Mouse (Mus musculus): Measurements from ENCODE around the gene Zbtb20.

Zbtb20 gene

DNA sequence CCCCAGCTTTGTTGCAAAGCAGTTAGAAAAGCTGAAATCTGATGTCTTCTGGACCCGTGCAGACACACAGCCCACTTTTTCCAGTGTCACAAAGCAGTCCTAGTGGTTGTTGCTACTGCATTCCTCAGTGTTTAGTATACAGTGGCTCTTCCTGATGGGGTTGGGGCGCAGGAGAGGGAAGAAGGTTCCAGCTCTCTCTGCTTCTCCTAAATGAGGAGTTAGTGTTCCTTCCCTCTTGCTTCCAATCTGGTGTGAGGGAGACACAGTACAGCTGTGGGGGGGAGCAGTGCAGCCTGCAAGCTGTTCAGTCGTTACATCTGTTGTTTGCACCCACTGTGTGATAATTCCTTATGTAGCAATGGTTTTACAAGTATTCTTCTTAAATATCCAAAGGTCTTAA, 415.7 kb downstream of the Zbtb20 start:
- no peak for DNase-seq (ENCODE audit: low read depth, low spot score)

DNA sequence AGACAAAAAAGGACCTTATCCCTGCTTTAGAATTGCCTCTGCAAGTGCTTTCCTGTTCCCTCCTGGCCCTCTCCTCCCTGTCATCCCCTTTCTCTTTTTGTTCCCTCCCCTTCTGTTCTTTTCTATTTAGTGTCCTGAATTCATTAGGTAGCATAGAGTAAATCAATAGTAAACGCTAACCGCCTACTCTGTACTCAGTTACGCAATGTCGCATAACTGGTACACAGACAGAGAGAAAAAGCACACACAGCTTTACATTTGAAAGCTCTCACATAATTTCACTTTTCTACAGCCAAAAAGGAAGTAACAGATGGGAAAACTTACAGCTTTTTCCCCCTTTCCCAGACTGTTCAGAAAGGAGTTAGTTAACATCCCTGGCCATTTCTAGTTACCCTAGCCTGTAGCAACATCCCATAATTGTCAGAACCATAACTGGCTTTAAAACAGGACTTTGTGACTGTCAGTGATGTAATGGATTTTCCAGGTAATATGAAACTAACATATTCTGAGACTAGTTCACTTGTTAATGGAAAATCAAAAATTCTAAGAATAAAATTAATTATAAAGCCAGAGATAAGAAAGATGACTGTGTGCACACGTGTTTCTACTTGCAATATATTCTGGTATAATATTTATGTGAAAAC, 422.4 kb downstream of the Zbtb20 start:
- DNase-seq (ENCODE audit: low read depth, low spot score), result no peak

DNA sequence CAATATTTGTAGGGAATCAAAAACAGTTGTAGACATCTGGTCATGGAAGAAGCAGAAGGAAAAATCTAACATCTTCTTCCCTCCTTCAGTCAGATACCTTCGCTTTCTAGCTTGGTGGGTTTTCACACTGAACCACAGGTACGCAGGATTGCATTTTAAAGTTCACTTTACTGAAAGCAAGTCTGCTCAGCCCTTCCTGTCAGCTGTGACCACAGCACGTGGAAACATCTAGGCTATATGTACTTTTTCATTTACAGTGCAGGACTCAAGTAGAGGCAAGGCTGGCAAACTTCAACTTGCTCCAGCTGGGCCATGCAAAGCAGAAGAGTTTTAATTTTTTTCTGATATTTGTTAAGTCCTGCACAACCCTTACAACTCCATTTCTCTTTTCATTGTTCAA, 424.7 kb downstream of the Zbtb20 start:
- DNase-seq (ENCODE audit: low read depth, low spot score), result no peak

DNA sequence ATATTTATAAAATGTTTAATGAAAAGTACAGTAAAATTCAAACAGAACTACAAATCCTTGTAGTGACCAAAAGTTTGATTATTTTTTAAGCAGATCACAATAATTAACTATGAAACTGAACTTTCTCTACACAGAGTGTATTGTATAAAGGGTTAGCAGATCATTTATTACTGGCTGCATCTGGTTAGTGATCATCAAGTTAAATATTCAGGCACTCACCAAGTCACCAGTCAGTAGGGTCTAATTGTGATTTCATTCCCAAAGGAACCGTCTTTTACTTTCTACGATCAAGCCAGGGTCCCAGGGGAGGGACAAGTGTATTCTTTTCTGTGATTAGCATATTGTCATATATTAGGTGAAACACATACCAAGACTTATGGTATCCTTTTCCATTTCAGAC, 426.5 kb downstream of the Zbtb20 start:
- no peak for DNase-seq (ENCODE audit: low read depth, low spot score)

DNA sequence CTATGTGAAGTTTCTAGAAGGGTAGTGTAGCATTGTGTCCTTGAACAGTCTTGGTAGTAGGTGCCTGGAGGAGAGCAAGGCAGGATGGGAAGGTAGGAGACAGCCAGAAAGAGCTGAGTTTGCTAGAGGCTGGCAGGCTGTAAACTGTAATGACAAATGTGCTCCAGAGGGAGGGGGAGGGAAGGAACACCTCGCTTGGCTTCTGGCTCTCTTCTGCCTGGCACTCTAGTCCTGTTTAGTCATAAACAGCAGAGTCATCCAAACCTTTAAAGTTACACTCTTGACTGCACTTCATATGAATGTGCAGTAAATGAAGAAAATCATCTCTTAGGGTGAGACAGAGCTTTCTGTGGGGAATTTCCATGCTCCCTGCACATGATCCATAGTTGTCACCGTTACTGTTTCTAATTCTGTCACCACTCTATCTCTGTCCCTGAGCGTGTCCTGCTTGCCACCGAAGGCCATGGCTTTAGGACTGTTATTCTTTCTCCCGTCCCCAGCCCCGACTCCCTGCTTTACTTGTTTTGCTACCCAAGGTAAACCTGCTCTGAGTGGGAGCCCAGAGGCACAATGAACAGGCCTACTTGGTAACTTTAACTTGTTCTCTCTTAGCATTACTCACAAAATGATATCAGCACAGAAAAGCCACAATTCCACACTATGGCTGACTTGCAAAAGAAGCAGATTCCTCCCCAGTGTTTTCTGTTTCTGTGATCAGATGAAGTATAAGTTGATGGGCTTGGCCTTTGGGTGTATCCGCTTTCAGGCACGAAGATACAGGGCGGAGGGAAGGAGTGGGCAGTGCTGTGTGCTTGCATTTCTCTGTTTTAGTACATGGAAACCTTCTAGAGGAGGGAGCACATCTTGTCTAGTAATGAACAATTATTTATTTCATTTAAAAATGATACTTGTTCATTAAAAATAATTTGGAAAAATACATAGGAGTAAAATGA, 427.8 kb downstream of the Zbtb20 start:
- no peak for DNase-seq (ENCODE audit: low read depth, low spot score)

DNA sequence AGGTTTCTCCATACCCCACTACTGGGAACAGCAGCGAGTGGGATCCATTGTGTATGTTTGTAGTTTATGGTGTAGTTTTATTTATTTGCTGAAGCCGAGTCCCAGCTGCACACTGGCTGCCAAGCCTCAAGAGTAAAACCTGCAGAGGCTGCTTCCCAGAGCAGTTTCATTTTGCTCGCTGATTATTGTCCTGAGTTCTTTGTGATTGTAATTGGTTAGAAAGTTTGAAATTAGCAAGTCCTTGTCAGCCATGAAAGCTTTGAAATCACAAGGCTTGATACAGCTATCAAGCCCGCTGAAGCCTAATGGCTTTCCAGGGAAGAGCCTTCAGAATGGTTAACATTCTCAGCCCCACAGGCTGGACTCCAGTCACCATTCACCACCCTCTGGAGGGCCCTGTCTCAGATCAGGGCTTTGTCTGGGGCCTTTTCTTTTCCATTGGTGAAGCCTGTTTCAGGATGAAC, 434.3 kb downstream of the Zbtb20 start:
- DNase-seq (ENCODE audit: low read depth, low spot score), result no peak

DNA sequence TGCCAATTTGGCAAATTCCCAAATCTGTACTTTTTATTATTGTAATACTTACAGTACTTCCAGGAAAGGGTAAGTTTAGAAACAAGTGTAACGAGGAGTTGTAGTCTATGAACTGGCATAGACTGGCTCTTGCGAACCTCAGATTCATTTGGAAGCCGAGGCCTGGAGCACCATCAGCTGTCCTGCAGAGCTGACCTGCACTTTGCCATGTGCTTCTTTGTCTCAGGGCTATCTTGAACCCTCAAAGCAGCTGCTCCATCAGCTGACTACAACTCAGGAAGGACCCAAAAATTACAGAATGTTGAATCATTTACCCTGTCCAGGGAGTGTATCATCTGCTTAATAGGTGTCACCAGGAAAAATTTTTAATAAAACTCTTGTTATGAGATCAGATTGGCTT, 448.3 kb downstream of the Zbtb20 start:
- DNase-seq (ENCODE audit: low read depth, low spot score), result no peak

DNA sequence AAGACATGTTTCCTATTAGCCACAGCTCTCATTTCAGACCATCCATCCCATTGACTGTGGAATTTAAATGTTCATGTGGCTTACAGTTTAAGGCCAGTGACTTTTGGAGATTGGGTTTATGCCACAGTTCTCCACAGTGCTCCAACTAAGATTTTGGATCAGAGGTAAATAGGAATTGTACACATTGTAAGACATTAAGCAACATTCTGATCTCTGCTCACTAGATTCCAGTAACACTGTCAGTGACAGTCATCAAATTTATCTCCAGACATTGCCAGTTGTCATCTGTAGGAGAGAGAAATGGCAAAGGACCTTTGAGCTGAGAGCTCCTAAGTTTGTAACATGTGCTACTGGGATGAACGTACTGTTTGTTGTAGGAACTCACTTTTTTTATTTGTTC, 452.5 kb downstream of the Zbtb20 start:
- DNase-seq (ENCODE audit: low read depth, low spot score), result no peak

DNA sequence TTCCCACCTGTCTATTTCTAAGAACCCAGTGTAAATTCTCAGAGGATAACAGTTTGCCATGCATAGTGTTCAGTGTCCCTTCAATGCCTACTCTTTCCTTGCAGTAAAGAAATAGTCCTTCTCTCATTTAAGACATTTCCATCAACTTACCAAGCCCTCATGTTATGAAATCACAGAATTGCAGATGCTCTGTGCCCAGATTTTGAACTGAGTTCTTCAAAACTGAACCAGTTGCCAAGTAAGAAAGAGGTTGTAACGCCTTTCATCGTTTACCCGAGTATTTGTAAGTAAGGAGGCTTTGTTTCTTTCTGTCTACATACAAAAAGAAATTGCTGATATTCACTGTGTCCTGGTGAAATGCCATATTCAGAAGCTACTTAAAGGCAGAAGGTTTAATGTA, 454.5 kb downstream of the Zbtb20 start:
- DNase-seq (ENCODE audit: low read depth, low spot score), result no peak

DNA sequence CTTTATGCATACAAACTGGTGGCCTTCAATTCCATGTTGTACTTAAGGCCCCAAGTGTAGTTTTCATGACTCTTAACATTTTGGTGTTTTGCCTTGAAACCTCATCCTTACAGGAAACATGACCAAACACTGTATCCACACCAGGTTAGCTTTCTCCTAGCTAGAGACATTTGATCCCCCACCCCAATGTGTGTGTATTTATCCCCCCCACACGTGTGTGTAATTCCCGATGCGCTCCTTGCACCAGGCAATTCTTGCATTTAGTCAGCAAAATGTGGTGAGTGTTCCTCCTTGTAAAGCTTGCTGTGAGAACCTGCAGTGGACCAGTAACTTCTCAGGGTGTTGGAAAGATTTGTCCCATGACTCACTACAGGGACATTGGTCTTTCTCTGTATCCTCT, 455.8 kb downstream of the Zbtb20 start:
- no peak for DNase-seq (ENCODE audit: low read depth, low spot score)

DNA sequence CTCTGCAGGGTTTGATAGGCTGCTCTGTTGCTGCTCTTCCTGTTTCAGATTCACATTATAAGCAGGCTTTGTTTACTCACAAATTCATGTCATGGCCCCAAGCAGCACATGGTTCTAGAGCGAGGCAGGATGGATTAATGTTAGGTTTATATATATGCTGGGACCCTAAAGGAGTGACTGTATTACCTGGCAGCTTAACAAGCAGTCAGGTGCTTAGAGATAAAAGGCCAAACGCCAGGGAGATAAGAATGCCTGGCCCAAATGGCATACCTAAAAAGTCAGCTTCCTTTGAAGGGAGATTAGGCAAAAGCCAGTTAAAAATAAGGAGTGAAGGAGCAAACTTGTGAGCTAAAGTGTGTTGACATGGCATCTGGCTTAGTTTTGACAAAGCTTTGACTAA, 457.1 kb downstream of the Zbtb20 start:
- no peak for DNase-seq (ENCODE audit: low read depth, low spot score)

DNA sequence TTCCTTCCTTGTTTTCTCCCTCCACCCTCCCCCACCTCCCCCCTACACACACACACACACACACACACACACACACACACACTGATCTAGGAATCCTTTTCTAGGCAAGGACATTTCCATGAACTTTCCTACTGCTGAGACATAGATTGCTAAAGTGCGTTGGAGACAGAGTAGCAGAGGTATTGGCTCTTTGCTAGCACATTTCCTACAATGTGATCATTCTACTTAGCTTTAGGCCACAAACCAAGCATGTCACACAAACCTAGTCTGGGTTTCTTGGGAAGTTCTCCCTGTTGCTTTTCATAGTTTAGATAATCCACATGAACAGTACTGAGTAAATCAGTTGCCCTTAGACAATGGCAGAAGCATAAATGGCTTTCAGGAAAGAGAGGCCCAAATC, 457.6 kb downstream of the Zbtb20 start:
- DNase-seq (ENCODE audit: low read depth, low spot score), result no peak

DNA sequence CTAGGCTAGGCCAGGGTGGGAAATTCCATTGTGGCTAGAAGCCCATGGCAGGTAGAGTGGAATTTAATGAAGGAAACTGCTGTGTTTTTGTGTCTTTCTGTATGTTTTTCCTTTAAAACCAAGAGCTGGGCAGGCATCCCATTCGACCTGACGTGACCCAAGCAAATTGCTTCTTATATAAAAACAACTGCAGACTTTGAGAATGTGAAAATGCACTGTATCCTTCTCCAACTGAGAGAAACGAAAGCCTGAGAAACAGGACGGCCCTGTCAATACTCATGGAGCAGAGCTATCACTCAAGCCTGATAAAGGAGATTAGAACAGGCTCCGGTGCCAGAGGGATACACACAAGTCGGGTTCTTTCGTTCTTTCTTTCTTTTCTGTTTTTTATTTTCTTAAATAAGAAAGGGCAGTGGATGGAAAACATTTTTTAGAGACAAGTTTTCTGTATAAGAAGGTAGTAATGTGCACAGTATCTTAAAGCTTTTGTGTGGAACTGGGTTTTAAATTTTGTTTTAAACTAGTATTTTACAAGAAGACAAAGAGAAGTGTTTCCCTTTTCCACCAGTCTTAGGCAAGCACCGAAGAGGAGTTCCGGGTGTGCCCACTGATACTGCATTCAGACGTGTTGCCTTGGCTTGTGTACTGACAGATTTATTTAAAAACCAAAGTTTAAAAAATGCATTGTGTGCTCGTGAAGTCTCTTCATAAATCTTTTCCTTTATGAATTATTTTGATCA, 458.9 kb downstream of the Zbtb20 start:
- DNase-seq (ENCODE audit: low read depth, low spot score), result no peak

DNA sequence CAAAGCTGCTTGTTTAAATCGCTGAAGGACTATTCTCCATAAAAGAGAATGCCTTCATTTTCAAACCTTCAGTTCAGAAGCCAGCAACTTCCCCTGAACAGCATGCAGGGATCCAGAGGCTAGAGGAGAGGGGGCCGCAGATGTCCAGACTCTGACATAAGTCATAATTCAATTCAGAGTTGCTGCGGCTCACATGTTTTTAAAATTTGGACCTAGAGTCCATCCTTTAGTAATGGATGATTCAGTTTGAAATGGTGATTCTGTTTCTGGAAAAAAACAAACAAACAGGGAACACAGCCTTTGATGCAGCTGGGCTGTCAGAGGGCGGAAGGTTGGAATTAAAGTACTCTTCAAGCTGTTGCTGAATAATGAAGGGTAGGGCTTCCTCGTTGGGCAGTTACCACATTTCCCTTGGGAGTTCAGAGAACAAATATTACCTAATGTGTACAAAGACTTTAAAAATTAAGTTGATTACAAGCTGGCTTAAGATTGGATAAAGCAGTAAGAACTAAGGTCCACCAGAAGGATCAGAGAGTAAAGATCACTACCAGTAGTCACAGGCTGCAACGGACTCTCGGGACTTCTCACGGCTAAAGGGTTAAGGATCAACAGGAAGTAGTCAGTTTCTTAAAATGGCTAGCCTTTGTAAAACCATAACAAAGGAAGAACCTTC, 459.6 kb downstream of the Zbtb20 start:
- no peak for DNase-seq (ENCODE audit: low read depth, low spot score)

DNA sequence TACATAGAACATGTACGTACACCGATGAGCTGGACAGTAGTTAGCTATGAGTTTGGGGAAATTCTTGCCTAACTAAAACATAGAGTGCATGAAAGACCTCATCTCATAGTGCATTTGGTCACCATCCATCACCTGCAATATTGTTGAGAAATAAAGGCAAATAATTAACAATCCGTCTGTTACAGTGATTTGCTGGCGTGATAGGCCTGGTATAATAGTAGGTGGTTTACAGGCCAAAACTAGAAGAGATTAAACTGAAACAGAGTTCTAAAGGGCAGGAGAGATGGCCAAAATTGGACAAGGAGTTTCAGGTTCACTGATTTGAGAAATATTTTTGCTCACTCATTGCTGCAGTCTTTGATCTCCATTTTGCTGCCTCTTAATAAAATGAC, 460.1 kb downstream of the Zbtb20 start:
- no peak for DNase-seq (ENCODE audit: low read depth, low spot score)

DNA sequence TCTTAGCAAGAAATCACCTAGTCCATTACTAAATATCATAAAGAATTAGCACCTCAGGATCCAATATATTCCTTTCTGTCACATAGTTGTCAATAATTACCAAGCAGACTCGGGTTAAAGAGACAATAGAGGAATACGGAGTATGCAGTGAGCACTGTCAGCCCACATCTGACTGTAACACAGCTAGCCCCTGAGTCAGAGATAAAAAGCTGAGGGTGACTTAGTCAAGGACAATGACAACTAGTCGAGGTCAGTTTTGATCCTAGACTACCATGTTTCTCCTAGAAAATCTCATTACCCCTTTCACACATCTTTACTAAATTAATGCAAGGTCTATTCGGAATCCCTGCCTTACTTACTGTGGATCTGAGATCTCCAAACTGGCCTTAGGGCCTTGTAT, 465.0 kb downstream of the Zbtb20 start:
- DNase-seq (ENCODE audit: low read depth, low spot score), result no peak

DNA sequence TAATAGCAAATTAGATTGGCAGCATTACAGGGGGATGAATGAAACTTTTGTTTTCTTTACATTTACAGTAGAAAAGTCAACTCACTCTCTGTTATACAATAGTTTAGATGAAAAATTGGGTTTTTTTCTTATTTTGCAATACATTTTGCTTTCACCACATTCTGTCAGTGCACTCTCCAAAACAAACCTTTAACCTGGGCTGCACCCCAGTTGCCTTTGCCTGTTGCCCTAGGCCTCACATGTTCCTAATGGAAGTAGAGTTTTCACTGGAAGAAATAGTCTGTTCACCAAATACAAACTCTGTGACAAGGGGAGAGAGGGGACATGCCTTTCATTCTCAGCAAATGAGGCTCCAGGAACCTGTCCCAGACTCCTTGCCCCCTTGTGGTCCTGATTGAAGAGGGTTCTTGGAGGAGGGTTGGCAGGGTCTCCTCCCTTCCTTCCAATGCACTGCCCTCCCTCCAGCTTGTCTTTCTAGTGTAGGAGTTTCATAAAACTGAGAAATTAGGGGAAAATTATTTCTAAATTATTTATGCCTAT, 466.3 kb downstream of the Zbtb20 start:
- DNase-seq (ENCODE audit: low read depth, low spot score), result no peak

DNA sequence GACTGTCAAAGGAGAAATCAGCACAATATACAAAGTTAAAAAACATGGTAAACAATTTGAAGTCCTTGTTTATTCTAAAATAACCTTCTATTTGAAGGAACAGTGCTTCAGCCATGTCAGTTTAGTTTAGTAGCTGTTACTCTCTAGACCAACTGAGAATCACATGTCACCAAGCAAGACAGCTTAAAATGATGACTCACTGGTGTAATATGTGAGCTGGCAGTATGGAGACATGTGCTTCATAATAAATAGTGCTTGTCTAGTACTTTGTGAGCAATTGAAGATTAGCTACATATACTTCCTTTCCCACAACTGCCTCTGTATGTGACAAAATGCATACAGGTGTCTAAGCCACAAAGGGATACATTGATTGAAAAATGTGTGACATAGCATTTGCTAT, 470.4 kb downstream of the Zbtb20 start:
- no peak for DNase-seq (ENCODE audit: low read depth, low spot score)

DNA sequence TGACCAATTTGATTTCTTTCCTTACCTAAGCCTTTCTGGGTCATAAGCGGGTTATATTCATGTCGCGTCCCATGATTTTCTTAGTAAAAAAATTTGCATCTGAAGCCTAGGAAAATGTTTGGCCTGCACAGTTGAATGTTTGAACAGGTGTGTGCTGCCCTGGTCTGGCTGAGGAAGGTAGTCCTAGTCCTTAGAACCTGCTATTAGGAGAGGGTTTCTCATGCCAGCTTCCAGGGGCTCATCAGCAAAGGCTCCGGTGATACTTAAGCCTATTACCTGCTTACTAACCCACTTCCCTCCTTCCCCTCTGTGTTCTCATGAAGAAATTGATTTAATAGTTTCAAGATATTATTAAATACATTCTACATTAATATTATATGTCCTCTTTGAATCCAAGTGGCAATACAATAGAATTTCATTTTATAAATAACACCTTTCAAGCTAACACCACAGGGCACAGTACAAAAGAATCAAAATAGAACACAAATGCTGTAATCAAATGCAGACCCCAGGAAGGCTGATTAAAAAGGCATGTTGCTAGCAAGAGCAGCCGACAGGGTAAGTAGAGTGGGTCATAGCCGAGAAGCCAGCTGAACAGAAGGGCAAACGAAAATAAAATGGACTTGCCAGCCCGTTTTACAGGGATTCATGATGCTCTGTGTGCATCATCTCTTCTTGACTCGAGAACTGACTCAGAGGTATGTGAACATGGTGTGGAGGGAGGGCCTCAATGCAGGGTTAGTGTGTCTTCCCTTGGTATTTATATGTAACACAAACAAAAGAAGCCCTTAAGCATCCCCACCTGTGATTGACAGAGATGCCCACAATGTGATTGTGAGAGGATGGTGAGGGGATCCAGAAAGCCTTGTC, 480.3 kb downstream of the Zbtb20 start:
- no peak for DNase-seq (ENCODE audit: low read depth, low spot score)

DNA sequence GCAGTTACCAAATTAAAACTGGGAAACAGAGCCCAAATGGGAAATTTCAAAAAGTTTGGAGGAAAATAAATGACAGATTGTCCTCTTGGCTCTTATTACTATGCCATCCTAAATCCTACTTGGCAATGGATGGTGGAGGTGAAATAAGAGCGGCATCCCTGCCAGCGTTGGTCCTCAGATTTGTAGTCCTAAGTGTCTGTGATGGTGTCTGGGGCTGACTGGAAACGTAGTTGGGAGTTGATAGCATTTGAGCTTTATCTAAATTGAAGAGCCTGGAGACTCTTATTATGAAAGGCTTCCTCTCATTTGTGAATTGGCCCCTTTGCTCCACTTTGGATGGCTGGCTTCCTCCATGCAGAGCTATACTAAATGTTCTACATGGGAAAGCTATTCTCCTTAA, 483.9 kb downstream of the Zbtb20 start:
- DNase-seq (ENCODE audit: low read depth, low spot score), result no peak

DNA sequence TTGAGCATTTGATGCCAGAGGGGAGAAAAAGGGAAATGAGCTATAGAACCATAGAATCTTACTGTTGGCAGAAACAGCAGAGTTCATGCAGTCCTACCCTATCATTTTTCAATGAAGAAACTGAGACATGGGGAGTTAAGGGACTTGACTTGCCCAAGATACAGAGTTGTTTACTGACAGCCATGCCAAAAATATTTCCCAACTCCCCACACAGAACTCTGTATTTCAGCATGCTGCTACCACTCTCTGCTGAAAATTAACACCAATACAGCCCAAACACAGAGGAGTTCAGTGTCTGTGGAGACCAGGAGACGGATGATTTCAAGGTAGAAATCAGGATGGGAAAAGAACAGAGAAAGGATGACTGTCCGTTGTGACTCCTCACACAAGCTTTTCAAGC, 484.4 kb downstream of the Zbtb20 start:
- no peak for DNase-seq (ENCODE audit: low read depth, low spot score)

Measured in WW6 (cell line).